Mouse (Mus musculus): ENCODE data around the gene Ndufs2. TPM values are rescaled to one million over a fixed set of nuclear protein-coding genes. Genes with fewer than 3 reads are reported as not detected.
A peak's percentile ranks its signal among the peaks of the same experiment; 100 is the strongest.

Gene Ndufs2
- polyA plus RNA-seq, 1 experiment = 227 TPM

GRCm38 (mm10) chr1:171284491-171284890 lies 33.3 kb upstream of the Ndufs2 start:
- Histone ChIP-seq H3K27me3 (ENCODE audit: control insufficient read depth, insufficient read depth, insufficient read length) (no peaks in the 10 kb centered on the region), H3K36me3 (ENCODE audit: control insufficient read depth, insufficient read depth) (peaks cover 39% of the 10 kb centered on the region), H3K4me3 (ENCODE audit: insufficient read depth, poor library complexity, severe bottlenecking) (no peak overlapping the region), H3K79me3 (ENCODE audit: low read depth) (peaks cover 7% of the 10 kb centered on the region), H3K79me2 (ENCODE audit: control insufficient read depth, insufficient read depth) (peaks cover 17% of the 10 kb centered on the region), H3ac (ENCODE audit: control insufficient read depth, insufficient read length, low read depth) (no peak overlapping the region)
- no peak for TF ChIP-seq FOSL1 (IDR thresholded peaks at IDR 0.05; ENCODE audit: insufficient read depth, low read length, poor library complexity, severe bottlenecking)
- TF ChIP-seq MYOD1 (IDR thresholded peaks at IDR 0.05; ENCODE audit: control insufficient read depth, insufficient read length, low read depth) = no peak
- no peak for TF ChIP-seq MYOG (IDR thresholded peaks at IDR 0.05; ENCODE audit: control insufficient read depth, extremely low read depth, insufficient read length)

- Histone ChIP-seq H3K79me2 (ENCODE audit: control insufficient read depth, insufficient read depth) (peaks cover 17% of the 10 kb centered on the region), H3K36me3 (ENCODE audit: control insufficient read depth, insufficient read depth) (peaks cover 30% of the 10 kb centered on the region), H3K27me3 (ENCODE audit: control insufficient read depth, insufficient read depth, insufficient read length) (no peaks in the 10 kb centered on the region), H3ac (ENCODE audit: control insufficient read depth, insufficient read length, low read depth) (no peak overlapping the region), H3K79me3 (ENCODE audit: low read depth) (peaks cover 7% of the 10 kb centered on the region), H3K4me3 (ENCODE audit: insufficient read depth, poor library complexity, severe bottlenecking) (no peak overlapping the region)
- no peak for TF ChIP-seq MYOD1 (IDR thresholded peaks at IDR 0.05; ENCODE audit: control insufficient read depth, insufficient read length, low read depth)
Observed at GRCm38 (mm10) chr1:171283188-171284160, 32.3 kb upstream of the Ndufs2 start.

- Histone ChIP-seq H3K79me3 (ENCODE audit: low read depth) (peaks cover 7% of the 10 kb centered on the region), H3K36me3 (ENCODE audit: control insufficient read depth, insufficient read depth) (peaks cover 30% of the 10 kb centered on the region), H3K4me3 (ENCODE audit: insufficient read depth, poor library complexity, severe bottlenecking) (no peak overlapping the region), H3K27me3 (ENCODE audit: control insufficient read depth, insufficient read depth, insufficient read length) (no peaks in the 10 kb centered on the region), H3ac (ENCODE audit: control insufficient read depth, insufficient read length, low read depth) (no peak overlapping the region), H3K79me2 (ENCODE audit: control insufficient read depth, insufficient read depth) (peaks cover 14% of the 10 kb centered on the region)
- TF ChIP-seq CEBPB (IDR thresholded peaks at IDR 0.05; ENCODE audit: low read depth) (no peak), CTCF (IDR thresholded peaks at IDR 0.05; ENCODE audit: control insufficient read depth, insufficient read depth, insufficient read length) (no peak)
Observed at GRCm38 (mm10) chr1:171282086-171282805, 31.1 kb upstream of the Ndufs2 start.

GRCm38 (mm10) chr1:171281528-171281923 lies 30.3 kb upstream of the Ndufs2 start:
- Histone ChIP-seq H3K79me2 (ENCODE audit: control insufficient read depth, insufficient read depth) (peaks cover 7% of the 10 kb centered on the region), H3K79me3 (ENCODE audit: low read depth) (peaks cover 2% of the 10 kb centered on the region), H3K27me3 (ENCODE audit: control insufficient read depth, insufficient read depth, insufficient read length) (no peaks in the 10 kb centered on the region), H3K4me3 (ENCODE audit: insufficient read depth, poor library complexity, severe bottlenecking) (peak overlapping the region; percentile 38), H3K36me3 (ENCODE audit: control insufficient read depth, insufficient read depth) (peaks cover 35% of the 10 kb centered on the region), H3ac (ENCODE audit: control insufficient read depth, insufficient read length, low read depth) (peak overlapping the region; percentile 58)
- no peak for TF ChIP-seq MYOD1 (IDR thresholded peaks at IDR 0.05; ENCODE audit: control insufficient read depth, insufficient read length, low read depth)
- peak; percentile 18 for TF ChIP-seq CTCF (IDR thresholded peaks at IDR 0.05; ENCODE audit: control insufficient read depth, insufficient read depth, insufficient read length)
- no peak for TF ChIP-seq MAX (IDR thresholded peaks at IDR 0.05)

- Histone ChIP-seq H3ac (ENCODE audit: control insufficient read depth, insufficient read length, low read depth) (peak within 1 kb of the TSS; percentile 80), H3K27me3 (ENCODE audit: control insufficient read depth, insufficient read depth, insufficient read length) (no peaks in the 10 kb centered on the region), H3K36me3 (ENCODE audit: control insufficient read depth, insufficient read depth) (peaks cover 37% of the 10 kb centered on the region), H3K79me2 (ENCODE audit: control insufficient read depth, insufficient read depth) (peaks cover 2% of the 10 kb centered on the region), H3K4me3 (ENCODE audit: insufficient read depth, poor library complexity, severe bottlenecking) (peak within 1 kb of the TSS; percentile 55), H3K79me3 (ENCODE audit: low read depth) (peaks cover 2% of the 10 kb centered on the region)
- TF ChIP-seq MYOG (IDR thresholded peaks at IDR 0.05; ENCODE audit: control insufficient read depth, extremely low read depth, insufficient read length) (no peak), CTCF (IDR thresholded peaks at IDR 0.05; ENCODE audit: control insufficient read depth, insufficient read depth, insufficient read length) (no peak), CEBPB (IDR thresholded peaks at IDR 0.05; ENCODE audit: low read depth) (no peak), MYOD1 (IDR thresholded peaks at IDR 0.05; ENCODE audit: control insufficient read depth, insufficient read length, low read depth) (no peak), USF1 (IDR thresholded peaks at IDR 0.05; ENCODE audit: low read depth) (no peak), FOSL1 (IDR thresholded peaks at IDR 0.05; ENCODE audit: insufficient read depth, low read length, poor library complexity, severe bottlenecking) (no peak), MAX (IDR thresholded peaks at IDR 0.05) (no peak)
Observed at GRCm38 (mm10) chr1:171280916-171281527, 29.8 kb upstream of the Ndufs2 start, which contains the start of gene Ppox. Ppox (minus strand) TSS chr1:171281186.

All from C2C12 (cell line).